Mouse (Mus musculus) thymus, postnatal 36 days (tissue): ENCODE measurements around the gene Lhx4.

Experiments used
- DNase-seq, 2 experiments: peaks; one replicate each; pipeline ENCODE4 v3.0.0; 2022; ENCODE audit warnings: mixed read lengths in 2 of 2

The Lhx4 gene

DNA sequence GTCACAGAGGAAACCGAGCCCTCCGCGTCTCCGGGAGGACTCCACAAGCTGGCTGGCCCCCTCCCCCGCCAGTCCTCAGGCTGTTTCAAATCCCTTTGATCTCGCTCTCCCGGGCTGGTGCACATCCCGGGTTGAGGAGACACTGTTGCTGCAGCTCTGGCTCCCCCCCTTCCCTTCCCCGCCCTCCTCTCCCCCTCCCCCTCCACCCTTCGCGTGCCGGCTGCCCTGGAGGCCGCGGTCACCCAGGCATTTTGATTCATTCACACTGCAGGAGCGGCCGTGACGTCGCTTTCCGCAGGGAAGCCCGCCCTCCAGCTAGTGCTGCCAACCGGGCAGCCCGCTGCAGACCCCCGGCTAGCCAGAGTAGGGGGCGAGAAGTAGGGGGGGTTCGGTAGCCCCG is 9.5 kb downstream of the Lhx4 start:
- DNase-seq, result peak; percentile 15 to 29

DNA sequence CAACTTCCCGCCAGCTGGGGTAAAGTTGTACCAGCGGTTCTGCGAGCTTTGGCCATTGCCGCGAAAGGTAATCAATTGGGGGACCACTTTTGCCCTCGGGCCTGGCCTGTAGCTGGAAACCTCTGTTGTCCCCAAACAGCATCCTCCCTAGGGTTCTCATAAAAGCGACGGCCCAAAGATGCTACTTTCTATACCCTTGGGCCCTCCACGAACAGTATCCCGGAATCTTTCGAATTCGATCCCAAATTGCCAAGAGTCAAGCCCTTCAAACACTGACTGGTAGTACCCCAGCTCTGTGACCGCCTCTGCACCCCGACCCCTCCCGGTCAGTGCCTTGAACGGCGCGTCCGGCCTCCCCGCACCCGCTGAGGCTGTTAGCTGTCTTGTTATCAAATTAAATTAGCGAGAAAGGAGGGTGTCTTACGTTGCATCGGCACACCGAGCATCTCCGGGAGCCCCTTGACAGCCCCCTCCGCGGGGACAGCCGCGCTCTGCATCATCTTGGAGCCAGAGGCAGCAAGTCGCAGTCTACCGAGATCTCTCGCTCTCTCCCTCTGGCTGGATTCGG is 10.0 kb downstream of the Lhx4 start:
- no peak for DNase-seq

DNA sequence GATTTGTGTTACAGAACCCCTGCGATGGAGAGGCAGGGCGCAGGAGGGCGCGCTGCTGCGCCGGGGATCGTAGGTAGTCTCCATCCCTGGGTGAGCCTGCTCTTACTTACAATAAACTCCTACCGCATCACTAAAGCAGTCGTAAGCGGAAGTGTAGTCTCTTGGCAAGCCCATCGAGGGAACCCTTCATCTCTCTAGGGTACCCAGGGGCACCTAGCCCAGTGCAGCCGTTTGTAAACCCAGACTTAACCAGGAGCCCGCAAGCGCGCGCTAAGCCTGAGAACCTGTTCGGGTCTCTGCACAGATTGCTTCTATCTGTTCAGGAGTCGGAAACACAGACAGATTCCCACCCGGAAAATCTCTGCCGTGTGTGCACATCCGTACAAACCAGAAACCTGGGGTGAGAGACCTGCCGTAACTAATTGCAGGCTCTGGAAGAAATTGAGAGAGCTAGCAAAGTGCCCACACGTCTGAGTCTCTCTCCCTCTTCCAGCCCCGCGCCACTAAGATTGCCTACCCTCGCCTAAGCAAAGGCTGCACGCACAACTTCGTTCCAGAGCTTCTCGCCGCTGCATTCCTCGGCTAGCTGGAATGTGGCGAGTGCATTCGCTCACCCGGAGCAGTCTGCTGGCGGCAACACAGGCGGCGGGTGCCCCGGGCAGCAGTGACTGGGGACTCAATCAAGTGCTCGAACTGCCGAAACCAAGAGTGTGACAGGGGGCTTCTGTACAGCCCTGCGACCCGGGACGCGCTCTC is 10.7 kb downstream of the Lhx4 start:
- peak; percentile 15 to 16 for DNase-seq

DNA sequence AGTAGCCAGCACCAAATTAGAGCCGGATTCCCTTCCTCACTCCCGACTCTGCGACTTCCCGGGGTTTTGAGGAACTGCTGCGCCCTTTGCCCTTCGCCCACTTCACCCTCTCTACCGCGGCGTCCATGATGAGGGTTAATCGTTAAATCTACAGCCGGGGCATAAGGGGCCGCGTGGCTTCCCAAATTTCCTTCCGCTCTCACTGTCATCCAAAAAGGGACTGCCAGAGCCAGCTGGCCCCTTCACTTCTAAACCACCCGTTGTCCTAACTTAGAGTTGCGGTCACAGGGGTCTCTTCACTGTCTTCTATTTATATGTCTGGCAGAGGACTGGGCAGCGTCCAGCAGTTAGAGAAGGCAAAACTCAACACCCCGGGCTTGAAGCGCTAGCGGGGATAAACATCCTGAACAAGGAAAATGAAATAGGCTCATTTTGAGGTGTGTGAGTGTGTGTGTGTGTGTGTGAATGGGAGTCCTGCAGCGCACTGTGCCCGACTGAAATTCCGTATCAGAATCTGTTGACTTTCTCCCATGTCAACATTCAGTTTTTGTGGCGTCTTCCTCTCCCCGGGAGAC is 13.6 kb downstream of the Lhx4 start:
- DNase-seq, result no peak

DNA sequence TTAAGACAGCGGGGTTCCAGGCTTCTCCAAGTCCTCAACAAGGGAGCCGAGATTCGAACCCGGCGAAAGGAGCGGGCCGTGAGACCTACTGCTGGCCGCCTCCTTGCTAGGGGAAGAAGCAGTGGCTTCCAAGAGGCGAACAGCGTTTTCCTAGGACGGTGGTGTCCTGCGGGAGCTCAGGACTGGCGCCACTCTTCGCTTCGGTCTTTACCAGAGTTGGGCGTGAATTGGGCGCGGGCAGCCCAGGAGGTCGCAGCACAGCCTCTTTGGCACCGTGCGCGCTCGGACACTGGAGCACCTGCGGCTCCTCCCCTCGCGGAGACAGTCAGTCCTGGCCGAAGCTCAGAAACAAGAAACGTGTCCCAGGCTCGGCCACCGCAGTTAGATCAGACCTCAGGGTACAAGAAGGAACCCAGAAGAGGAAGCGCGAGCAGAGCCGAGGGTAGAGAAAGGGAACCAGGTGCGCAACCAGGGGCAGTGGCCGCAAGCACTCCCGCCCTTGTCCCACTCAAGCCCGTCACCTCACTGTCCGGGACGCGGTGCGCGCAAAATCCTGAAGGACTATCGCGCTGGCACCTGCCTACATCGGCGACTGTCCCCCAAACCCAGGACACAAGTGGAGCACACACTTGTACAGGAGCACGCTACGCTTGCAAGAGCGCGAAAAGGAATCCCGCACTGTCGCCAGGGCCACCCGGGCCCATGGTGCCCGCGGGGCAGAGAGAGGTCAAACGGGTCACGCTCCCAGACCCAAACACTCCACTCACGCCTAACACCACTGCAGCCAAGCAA is 14.3 kb downstream of the Lhx4 start:
- DNase-seq, result no peak

DNA sequence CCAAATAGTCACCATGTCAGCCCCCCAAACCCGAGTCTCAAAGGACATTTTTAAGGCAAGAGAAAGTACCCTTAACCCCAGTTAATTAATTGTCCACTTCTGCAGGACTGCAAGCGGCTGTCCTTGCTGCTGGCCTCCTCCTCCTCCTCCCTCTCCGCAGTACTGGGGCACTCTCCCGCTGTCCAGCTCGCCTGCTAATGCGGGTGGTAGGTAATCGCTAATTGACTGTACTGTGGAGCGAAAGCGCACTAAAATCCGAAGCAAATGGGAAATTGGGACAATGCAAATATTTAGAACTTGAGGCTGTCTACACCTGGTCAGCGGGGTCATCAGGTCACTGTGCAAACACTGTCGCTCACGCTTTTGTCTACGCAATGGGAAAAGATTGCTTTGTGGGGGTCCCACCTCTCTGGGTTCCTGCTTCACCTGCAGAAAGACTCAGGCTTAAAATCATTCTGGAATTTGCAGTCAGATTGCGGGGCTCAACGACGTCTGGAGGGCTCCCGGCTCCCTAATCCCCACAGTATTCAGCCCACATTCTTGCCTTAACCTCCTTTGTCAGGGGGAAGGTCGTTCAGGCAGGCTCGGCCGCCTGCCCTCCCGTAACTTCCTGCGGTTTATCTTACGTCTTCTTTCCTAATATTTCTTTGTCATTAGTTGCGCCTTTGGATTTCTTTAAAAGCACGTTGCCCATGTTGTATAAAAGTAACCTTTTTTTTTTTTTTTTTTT is 15.2 kb downstream of the Lhx4 start:
- no peak for DNase-seq

DNA sequence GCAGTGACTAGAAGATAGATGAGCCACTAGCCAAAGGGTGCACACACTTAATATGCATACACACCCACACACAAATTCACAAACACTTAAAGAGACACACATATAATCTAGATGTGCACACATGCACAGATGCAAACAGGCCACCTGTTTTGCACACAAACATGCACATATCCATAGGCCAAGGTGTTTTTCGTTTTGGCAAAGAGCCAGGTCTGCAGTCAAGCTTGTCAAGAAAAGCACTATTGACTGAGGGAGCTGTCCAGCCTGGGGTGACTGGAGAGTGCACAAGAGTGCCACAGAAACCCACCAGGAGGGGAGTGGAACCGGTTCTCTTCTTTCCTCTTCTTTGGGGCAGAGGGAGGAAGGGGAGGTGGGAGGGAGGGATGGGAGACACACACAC is 20.3 kb downstream of the Lhx4 start:
- DNase-seq, result no peak

DNA sequence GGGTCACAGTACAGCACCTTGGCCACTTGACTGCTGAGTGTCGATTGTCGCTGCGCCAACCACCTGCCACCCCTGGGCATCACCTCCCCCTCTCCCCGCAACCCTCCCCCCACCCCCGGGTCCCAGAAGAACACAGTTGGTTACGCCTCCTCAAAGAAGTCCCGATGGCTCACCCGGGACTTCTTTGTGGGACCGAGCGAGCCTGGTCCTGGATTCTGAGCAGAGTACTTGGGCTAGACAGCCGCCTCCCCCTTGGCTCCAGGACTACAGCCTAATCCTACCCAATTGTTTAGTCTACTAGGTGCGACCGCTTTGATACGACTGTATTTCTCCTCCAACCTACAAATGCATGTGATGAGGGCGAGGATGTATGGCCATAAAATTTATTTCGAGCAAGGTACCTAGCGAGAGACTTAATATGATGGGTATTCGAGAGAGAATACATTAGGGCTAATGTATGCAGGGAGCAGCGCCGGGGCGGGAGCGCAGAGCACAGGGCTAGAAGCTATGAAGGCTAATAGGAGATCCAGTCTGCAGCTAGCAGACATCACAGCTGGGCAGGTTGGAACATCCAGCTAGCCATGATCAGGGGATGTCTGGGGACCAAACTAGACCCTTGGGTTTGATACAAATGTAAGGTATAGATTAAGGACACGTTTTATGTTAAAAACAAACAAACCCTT is 22.2 kb downstream of the Lhx4 start:
- no peak for DNase-seq

DNA sequence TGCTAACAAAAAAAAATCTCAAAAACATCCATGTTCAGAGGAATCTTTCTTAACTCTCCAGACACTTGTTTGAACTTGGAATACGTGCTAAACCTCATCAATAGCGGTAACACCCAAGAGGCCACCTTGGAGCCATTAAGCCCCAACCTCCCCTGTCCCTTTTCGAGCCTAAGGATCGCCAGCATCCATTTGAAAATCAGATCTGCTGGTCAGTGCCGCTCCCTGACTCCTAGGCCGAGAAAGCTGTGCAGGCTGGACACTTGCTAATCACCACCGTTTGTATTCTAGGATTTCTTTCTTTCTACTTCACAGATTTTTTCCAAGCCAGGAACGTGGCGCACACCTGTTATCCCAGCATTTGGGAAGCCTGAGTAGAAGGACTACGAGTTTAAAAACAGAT is 23.7 kb downstream of the Lhx4 start:
- DNase-seq, result no peak

DNA sequence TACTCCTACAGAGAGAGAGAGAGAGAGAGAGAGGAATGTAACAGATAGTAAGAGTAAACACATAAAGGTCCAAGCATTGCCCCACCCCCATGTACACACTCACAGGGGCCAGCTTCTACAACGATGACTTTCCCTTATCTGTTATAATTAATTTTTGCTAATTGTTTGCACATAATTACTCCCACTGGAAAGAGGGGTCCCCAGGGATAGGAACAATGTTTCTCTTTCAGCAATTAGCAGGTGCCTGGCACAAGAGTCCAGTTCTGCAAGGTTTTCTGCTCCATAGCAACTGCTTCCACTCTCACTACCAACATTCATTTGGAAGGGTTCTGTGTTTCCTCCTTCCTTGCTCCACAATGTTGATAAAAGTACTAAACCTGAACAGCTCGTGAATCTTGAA is 25.6 kb downstream of the Lhx4 start:
- no peak for DNase-seq

DNA sequence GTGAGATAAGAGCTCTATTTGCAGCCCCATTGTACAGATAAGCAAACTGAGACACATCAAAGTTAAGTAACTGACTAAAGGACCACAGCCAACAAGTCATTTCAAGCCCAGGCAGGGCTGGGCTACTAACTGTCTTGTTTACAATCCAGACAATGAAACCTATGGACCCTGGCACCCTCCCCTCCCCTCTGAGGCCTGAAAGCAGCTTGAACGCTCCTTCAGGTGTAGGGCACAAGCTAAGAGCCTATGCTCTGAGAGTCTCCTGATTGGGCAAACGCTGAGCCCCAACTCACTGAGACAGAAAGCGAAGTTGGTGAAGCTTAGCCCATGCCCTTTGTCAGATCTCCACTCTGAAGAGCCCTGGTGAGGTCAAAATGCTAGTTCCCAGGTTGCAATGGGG is 27.2 kb downstream of the Lhx4 start:
- no peak for DNase-seq

DNA sequence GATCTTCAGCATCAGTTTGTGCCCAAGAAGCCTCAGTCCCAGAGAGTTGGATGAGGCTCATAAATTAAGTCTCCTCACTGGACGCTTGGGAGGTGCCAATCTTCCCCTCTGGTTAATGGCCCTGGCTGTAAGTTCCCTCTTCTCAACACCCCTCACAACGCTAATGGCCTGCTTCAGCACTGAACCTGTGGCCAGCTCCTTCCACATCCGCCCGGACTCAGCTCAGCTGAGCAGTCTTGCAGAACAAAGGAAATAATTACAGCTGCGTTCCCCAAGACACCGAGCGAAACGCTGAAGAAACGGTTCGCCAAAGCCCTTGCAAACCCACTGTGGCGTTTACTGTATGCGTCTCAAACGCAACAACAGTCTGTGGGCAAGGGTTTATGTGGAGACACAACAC is 29.3 kb downstream of the Lhx4 start:
- peak; percentile 32 to 37 for DNase-seq

DNA sequence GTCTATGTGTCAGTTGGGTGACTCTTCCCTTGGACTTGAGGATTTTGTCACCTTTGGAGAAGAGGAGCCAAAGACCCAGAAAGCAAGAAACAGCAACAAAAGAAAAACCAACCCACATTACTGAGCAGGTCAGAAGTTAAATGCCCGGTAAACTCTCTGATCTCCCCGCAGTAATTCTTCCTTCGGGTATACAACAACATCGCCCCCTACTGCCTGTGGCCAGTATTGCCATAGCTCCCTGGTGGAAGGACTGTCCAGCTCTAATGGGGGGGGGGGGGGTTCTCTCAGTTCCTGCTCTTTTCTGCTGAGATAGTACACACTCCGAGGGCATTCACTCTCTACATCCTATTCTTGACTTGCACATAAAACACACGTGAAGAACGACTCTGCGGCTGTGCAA is 30.0 kb downstream of the Lhx4 start:
- peak; percentile 22 to 24 for DNase-seq

DNA sequence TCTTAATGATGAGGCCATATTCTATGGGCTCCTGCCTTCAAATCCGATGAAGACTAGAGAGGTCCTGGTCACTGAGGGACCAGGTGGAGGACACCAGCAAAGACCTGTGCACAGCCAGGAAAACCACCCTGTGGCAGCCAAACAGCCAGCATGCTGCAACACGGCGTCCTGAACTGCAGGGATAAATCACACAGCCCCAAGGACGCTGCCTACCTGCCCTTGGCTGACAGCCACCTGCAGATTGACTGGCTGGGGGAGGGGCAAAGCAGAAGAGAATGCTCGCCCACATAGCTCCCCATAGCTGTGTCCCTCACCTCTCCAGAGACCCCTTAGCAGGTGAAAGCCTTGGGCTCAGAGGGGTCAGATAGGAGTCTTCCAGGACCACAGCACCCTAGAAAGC is 31.5 kb downstream of the Lhx4 start:
- no peak for DNase-seq

DNA sequence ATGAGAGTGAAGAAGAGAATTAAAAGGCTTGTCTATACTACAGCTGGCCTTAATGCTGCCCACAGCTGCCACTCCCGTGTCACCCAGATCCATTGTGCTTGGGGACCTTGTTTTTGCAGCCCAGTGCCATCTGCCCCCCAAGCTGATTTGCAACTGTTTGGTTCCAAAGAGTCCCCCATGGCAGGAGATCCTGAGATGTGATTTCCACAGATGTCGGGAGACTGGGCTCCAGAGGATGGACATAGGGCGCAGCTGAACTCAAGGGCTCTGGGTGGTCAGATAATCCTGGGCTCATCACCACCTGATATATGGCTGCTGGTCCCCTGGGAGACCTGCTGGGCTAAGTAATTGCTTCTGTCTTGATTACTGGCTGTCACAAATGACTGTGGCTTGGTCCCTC is 32.6 kb downstream of the Lhx4 start:
- no peak for DNase-seq

DNA sequence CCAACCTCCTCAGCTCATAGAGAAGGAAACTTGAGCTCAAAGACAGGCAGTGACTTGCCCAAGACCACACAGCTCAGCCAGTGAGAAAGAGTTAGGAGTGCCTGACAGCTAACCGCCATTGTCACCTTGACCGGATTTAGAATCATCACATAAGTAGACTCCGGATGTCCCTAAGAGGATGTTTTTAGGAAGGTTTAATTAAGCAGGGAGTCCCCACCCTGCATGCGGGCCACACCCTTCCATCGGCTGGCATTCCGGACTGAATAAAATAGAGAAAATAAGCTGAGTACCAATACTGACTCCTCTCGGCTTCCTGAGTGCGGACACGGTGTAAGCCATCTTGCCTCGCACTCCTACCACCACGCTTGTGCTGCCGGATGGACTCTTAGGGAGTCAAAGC is 34.2 kb downstream of the Lhx4 start:
- DNase-seq, result no peak

DNA sequence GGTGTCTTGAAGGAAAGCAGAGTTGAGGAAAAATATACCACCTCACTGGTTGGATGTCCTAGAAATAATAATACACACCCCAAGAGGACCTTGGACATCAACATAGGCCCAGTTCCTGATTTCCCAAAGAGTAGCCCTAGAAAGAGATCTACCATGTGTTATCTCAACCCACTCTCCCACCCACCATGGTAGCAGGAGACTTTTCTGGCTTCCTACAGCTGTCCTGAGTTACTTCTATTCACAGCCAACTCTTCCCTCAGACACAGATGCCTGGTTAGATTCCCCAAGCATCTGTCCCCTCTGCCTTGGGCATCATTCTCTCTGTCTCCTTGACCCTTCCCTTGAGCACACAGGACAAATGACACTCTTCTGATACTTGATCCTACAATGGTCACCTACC is 36.1 kb downstream of the Lhx4 start:
- DNase-seq, result no peak

DNA sequence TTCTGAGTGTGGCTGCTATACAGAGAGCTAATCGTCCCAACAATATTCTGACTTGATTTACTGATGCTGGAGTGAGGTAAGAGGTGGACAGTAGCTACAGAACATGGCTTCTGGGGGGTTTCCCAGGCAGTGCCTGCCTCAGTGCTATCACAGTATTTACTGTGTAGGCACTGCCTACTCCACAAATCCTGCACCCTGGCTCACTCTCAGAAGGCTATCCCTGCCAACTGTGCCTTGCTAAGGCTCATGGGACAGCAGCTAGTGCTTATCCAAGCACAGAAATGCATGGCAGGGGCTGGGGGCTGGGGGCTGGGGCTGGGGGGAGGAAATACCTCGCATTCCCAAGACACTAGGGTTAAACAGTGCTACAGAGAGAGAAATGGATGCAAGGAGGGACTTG is 38.2 kb downstream of the Lhx4 start:
- DNase-seq, result no peak

DNA sequence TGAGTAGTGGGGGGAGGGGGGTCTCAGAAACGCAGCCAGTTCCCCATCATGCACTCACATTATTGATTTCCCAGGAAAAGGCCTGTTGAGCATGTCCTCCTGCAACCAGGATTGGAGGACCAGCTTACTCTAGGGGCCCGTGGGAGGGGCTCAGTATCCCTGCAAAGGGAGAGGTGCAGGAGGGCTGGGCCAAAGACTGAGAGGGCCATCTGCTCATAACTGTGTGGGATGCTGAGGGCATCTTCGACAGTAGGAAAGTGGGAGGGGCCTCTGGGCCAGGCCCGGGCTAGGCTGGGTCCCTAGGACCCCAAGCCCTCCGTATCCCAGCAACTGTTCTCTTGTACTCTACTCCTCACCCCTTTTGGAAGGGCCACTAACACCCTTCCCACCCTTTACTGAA is 47.3 kb downstream of the Lhx4 start:
- no peak for DNase-seq

DNA sequence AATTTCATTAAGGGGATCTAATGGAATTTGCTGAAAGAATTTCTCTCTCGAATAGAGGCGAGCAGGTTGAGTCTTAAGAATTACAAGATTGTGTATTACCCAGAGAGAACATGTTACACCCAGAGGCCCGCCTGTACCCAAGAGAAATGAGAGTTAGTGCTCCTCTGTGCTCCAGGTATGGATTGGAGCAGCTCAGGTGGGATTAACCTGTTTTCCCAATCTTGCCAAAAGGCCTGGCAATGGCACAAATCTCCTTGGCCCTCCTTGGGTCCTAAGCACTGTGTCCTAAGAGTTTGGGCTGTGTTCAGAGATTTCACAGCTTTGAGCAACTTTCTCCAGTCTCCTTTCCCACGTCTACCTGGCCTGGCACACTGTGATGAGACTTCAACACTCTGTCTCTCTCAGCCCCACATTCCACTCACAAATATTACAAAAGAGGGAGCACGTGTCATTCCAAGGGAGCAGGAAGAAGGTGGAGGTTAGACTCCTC is 48.2 kb downstream of the Lhx4 start:
- DNase-seq, result no peak

DNA sequence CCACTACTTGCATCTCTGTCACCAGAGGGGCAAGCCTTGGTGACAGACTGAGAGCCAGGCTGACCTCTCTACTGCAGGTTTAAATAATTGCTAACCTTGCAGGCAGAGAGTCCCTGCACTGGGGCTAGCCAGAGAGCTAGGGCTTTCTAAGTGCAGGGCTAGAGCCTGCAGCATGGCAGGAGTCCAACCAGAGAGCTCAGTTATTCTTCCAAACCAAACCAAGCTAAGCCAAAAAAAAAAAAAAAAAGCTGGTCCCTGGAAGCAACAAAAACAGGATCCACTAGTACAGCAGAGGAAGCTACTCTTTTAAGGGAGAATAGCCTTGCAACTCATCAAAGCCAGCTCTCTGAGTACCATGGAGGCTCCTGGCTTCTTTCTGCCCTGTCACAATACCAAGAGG is 50.6 kb downstream of the Lhx4 start:
- DNase-seq, result no peak
